Mouse (Mus musculus) megakaryocyte-erythroid progenitor cell, adult 5-6 weeks (primary cell): ENCODE measurements around the gene Slc12a7. TPM values are rescaled to one million over a fixed set of nuclear protein-coding genes. Genes with fewer than 3 reads are reported as not detected.

Experiments
- ATAC-seq: replicated peaks from 2 replicates; pipeline ENCODE4 v1.8.0; 2016; ENCODE audit warnings: mild to moderate bottlenecking, inconsistent platforms; ENCODE audit not compliant: severe bottlenecking, poor library complexity, low FRiP score, low TSS enrichment
- total RNA-seq, 2 experiments: library from RNA; stranded (forward) in 1 of 2; stranded (reverse) in 1 of 2; fragments of 200-1000, 215-1000 nt in 1 of 2; fragments of >200 nt in 1 of 2; fragmentation: Nextera tagmentation in 1 of 2; gene quantifications; 2 replicates each; pipeline ENCODE4 v1.2.3; 2014 to 2017

The Slc12a7 gene
- total RNA-seq, 2 experiments from 2014 or later, result 3.5 to 13.3 TPM

DNA sequence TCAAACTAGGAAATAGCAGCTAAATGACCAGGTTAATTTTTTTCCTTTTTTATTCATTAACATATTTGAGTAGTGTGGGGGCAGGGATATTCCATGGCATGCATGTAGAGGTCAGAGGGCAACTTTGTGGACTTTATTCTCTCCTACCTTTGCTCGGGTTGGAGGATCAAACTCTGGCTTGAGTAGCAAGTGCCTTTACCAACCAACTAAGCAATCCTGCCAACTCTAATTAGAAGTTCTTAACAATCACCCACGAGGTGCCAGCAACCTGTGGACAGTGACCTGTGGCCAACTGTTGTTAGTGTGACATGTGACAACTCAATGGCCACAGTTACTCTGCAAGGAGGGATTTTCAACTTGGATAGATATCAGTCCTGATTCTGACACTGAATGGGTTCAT is 24.0 kb downstream of the Slc12a7 start:
- ATAC-seq, result no peak

DNA sequence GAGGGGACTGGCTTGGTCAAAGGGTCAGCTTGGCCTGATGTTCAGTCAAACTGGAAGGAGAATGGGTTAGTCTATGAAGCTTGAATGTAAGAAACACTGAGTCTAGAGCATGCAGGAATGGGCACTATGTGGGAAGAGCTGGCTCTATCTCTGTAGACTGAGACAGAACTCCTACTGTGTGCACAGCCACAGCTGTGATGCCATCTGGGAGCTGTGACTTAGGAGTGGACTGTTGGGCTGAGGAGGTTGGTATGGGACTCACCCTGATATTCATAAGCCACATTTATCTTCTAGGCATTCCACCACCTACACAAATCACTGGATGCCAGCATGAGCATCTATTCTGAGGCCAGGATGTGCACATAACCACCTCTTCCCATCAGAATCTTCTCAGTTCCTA is 24.5 kb downstream of the Slc12a7 start:
- ATAC-seq, result no peak

DNA sequence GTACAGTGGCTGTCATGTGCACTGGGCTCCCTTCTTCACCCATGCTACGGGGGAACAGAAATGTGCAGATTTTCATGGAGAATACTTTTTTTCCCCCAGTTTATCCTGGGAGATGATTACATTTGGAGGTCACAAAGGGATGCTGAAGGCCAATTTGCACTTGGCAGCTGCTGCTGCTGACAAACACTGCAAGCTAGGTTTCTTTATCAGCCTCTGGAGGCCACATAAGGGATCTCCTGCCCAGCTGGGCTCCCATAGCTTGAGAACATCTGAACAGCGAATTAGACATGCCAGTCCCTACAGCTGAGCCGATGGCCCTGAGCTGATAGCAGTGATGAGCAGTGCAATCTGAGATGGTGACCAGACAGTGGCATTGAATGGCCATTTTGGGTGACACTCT is 26.7 kb downstream of the Slc12a7 start:
- ATAC-seq, result no peak

DNA sequence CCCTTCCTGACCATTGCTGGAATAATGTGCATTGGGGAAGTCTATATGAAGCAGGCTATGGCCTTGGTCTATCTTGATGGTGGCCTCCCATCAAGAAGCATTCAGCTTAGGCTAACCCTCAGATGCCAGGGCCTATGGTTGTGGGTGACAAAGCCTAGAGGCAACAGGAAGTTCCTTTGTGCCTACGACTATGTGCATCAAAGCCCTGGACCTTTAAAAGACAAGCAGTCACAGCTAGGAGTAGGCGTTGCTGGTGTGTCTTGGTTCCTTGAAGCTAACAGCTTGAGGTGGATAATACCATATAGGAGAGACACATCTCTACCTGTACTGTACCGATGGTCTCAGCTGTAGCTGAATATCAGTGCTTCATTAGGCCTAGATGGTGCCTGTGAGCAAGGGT is 27.2 kb downstream of the Slc12a7 start:
- ATAC-seq, result no peak

GRCm38 (mm10) chr13:73762938-73763337 is 30.0 kb downstream of the Slc12a7 start:
- ATAC-seq, result peak; percentile 10

GRCm38 (mm10) chr13:73763439-73764255 is 30.8 kb downstream of the Slc12a7 start:
- ATAC-seq, result peak; percentile 88

- ATAC-seq, result no peak
Observed at GRCm38 (mm10) chr13:73764256-73764775, 31.4 kb downstream of the Slc12a7 start.

DNA sequence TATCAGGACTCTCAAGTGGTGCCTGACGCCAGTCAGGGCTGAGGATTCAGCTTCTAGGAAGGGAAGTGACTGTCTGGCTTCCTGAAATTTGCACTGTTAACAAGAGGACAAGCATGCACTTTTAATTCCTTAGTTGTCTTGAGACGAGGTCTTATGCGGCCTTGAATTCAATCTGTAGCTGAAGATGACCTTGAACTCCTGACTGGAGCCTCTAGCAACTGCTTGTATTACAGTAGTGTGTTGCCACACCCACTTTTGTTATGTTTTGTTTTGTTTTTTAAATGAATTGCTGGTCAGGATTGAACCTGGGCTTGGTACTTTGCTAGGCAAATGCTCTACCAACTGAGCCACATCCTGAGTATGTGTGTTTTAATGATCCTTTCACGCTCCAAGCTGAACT is 32.5 kb downstream of the Slc12a7 start:
- ATAC-seq, result no peak

GRCm38 (mm10) chr13:73767224-73767623 is 34.3 kb downstream of the Slc12a7 start:
- no peak for ATAC-seq

GRCm38 (mm10) chr13:73767754-73768153 is 34.9 kb downstream of the Slc12a7 start:
- ATAC-seq, result no peak

GRCm38 (mm10) chr13:73768311-73768710 is 35.4 kb downstream of the Slc12a7 start:
- ATAC-seq, result no peak

DNA sequence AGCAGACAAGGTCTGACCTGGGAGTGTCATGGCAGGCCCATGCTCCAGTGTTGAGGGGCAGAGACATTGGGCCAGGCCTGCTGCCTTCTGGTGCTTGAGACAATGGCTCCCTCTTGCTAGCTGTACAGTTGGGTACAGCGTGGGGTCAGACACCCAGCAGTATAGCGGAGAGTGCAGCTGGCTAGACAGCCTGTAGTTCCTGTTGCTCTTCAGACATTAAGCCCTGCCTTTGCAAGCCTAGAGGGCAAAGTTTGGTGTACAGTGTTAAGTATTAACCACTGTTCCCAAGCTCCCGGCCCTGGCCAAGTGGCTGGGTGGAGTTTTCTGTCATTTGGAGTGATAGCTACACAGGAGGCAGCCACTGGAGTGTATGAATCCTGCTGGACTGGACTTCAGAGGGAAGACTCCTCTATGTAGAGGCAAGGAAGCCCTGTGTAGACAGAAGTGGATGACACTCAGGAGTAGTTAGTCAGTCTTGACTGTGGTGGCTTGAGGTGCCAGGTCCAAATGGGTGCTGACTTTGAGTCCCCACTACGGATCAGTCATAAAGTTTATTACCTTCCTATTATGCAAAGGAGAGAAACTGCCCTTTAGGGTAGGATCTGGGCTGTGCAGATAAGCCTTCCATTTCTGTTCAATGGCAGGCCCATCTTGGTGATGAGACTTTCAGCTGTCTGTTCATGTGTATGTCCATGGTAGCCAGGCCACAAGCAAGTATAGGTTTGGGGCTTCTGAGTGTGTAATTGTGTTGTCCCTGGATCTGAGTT is 37.2 kb downstream of the Slc12a7 start:
- ATAC-seq, result no peak

GRCm38 (mm10) chr13:73771131-73771530 is 38.2 kb downstream of the Slc12a7 start:
- no peak for ATAC-seq

DNA sequence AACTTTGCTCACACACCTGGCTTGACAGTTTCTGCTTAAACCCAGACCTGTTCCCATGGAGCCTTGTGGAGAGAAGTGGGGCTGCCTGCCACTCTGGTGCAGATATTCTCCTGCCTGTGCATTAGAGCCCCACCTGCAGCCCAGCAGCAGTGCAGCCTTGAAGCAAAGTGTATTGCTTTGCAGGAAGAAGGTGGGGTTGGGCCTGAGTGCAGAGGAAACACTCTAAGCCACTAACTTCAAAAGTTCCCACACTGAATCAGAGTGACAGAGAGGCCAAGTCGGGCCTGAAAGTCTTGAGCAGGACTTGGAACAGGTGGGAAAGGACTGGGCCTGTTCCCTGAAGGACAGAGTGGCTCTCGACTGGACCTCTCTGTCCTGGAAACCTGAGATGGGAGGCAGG is 39.8 kb downstream of the Slc12a7 start:
- ATAC-seq, result no peak

DNA sequence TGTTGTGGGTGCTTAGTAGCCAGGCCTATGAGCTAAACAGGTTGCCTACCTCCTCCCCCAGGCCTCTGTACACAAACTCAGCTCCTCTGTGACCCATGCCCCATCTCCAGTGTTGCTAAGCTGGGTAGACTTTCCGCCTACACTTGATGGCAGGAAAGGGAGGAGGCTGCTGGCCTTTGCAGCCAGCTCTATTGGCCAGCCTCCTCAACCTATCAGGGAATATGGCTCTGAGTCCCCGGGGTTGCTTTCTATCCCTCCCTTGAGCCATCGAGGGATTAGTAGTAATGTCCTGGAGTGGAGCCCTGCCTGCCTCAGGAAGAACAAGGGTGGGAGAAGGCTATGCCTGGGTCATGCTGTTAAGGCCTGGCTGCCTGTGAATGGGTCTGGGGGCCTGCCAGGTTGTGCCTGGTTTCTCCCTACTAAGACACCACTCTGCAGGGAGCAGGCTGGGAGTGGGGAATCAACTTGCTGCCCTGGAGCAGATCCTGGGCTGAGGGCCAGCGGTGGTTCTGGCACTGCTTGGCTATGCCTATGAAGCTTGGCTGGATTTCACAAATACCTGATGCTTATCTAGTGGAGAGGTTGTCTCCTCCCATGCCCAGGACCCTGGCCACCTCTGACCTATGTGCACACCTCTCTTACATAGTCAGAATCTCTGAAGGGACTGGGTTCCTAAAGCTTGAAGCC is 40.8 kb downstream of the Slc12a7 start:
- no peak for ATAC-seq

GRCm38 (mm10) chr13:73775786-73776185 is 42.9 kb downstream of the Slc12a7 start:
- ATAC-seq, result no peak

- ATAC-seq, result no peak
Observed at GRCm38 (mm10) chr13:73777578-73777977, 44.7 kb downstream of the Slc12a7 start.

DNA sequence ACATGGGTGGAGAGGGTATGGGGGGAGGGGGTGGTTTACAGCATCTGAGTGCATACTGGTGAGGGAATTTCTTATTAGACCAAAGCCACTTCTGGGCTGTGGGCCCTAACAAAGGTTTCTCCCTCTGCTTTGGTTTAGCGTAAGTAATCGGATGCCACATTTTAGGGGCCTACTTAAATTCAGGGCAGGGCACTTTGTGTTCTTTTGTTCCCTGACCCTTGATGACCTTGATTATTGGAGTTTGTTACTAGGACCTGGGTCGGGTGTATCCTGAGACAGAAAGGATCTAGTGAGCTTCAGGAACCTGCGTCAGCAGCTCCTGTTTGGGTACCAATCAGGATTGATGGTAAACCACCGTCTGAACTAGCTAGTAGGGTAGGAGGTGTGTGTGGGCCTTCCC is 49.6 kb downstream of the Slc12a7 start:
- no peak for ATAC-seq

- ATAC-seq, result no peak
Observed at GRCm38 (mm10) chr13:73792176-73792575, 59.3 kb downstream of the Slc12a7 start.

DNA sequence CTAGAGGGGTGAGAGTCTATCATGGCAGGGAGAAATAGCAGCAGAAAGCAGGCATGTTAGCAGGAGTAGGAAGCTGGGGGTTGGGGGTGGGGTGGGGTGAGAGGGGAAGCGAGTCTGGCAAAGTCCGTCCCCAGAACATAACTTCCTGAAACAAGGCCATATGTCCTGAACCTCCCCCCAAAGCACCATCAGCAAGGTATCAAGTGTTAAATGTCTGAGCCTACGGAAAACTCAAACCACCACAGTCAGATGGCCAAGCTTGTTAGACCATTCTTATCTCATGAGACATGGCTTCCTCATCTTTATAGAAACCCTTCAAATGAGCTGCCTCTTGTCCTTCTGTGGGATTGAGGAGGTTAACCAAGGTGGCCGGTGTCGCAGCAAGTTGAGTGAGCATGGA is 60.3 kb downstream of the Slc12a7 start:
- ATAC-seq, result no peak
